Mouse (Mus musculus) liver, adult 2 months (tissue): Measurements from ENCODE around the gene Fbxl2.

Experiments
- CTCF ChIP-seq: fragments of 200-500 bp; IDR thresholded peaks from 2 replicates; pipeline ENCODE4 v1.5.1; 2011; ENCODE audit warnings: low read depth, low read length, control low read depth
- POLR2A ChIP-seq: fragments of 200-500 bp; IDR thresholded peaks from 2 replicates; pipeline ENCODE4 v1.6.1; 2011; ENCODE audit warnings: low read length, control low read depth; ENCODE audit not compliant: insufficient read depth; ENCODE audit errors: extremely low read depth

GRCm38 (mm10) chr9:113974945-113975344 lies 71.0 kb downstream of the Fbxl2 start:
- TF ChIP-seq POLR2A, result no peak
- TF ChIP-seq CTCF, result no peak
